Mouse (Mus musculus) heart, adult 8-10 months (tissue): ENCODE measurements around the gene Pip5k1b. TPM values are rescaled to one million over a fixed set of nuclear protein-coding genes. Genes with fewer than 3 reads are reported as not detected.

Source experiments
- DNase-seq: peaks from one replicate; pipeline ENCODE4 v3.0.0; 2022; ENCODE audit warnings: low spot score
- total RNA-seq, 4 experiments: library from RNA; stranded (reverse); gene quantifications; 2 replicates each; pipeline ENCODE4 v1.2.4; 2022

Pip5k1b gene
- total RNA-seq, 4 experiments from 2014 or later: 20.2 to 23.1 (median 21.5) TPM

DNA sequence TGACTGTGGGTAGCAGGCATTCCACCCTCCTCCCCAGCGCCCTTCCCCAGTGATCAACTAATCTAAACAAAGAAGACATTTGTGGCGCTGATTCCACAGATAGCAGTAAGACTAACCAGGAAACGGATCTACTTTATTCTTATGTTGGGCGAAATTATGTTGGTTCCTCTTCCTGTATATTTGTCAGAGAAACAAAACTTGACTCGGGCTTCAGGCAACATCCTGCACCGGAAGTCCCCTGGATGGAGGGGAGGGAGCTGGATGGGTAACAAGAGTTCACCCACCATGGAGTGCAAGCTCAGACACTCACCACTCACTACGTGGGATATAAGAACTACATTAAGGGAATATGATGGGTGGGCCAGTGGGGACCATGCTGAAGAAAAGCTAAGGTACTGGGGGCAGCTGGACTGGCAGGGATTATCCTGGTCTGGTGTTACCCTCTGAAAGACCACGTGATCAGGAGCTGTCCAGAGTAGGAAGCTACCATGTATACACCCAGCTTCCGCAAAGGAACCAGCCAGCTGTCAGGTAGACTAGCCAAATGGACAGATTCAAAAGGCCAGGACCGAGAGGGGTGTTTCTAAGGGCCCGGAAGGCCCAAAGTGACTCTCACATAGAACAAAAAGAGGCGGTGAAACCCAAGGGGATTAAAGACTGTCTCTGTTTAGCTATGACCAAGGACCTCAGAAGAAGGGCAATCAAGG, 219.1 kb downstream of the Pip5k1b start:
- DNase-seq: no peak

DNA sequence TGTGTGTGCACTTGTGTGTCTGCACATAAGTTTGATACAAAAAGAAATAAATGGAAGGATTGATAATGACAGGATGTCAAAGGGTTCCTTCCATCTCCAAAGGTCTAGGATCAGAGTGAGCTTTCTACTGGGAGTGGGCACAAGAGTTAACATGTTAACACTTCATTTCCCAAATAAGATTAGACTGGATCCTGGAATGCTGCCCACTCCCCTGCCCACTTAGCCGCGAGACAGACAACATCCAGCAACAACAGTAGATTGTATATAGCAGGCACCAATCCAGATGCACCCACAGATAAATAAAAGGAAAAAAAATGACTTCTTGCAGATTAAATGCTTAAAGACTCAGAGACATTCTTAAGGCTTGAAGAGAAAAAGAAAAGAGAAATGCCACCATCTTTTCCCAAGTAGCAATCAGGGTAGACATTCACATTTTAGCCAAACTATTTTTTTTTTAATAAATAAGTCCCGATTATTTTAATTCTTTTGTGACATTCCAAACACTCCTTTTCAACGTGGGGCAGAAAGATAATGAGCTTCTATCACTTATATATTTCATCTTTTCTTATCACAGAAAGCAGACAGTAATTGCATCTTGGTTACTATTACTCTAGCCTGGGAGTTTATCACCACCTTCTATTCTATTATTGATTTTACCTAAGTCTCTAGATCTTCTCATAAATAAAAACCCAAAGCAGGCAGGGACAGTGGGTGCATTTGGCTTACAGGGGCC, 219.9 kb downstream of the Pip5k1b start:
- DNase-seq: no peak

DNA sequence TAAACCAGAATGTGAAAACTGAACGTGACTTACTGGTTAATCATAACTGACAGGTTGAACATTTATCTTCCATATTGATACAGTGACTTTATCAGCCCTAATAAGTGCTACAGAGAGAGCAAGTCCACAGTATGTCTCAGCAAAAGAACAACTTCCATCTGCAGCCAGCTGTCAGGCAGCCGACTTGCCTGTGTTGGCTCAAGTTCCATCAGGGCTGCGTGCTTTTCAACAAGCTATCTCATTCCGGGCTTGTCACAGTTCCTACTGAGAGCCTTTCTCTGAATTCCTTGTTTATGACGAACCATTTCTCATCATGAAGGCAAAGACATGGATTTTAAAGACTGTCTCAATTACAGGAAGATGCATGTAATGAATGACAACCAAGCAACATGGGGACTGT, 222.7 kb downstream of the Pip5k1b start:
- DNase-seq: peak; percentile 46

DNA sequence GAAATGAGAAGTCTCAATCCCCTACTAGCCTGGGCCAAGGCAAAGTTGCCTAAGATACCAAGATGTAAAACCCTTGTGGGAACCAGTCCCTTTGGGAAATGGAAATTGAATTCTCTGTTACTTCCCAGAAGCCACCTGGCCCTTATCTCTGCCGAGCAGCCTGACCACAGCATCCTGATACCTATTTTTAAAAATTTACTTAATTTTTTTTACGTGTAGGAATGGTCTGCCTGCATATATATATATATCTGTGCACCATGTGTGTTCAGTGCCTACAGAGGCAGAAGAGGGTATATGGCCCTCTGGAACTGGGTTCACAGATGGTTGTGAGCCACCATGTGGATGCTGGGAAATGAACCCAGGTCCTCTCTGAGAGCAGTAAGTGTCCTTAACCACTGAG, 224.4 kb downstream of the Pip5k1b start:
- no peak for DNase-seq

DNA sequence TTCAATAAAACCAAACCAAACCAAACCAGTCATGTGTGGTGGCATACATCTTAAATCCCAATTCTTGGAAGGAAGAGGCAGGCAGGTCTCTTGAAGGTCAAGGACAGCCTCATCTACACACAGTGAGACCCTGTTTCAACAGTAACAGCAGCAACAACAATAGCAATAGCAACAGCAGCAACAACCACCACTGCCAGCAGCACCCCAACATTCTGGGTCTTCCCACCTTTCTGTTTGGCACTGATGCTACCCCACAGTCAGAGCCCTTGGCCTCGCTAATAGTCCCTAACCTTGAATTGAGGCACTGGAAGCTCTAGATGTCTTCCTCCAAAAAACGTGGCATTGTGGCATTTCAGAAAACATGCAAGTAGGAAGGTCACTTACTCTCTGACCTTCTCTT, 225.3 kb downstream of the Pip5k1b start:
- DNase-seq: no peak

DNA sequence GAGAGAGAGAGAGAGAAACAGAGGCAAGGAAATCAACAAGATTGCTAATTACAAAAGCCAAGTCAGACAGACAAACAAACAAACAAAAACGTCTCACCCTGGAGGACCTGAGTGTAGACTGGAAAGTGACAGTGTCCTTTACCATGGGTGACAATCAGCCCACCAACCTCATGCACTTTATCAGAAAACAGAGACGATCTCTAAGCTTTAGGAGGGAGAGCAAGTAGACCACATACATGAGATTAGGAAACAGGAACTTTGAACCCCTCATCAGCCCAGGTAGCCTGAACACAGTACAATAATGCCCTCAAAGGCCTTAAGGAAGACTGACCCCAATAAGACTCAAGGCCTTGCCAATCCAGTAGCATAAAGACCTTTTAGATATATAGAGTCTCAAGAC, 227.8 kb downstream of the Pip5k1b start:
- DNase-seq: no peak

DNA sequence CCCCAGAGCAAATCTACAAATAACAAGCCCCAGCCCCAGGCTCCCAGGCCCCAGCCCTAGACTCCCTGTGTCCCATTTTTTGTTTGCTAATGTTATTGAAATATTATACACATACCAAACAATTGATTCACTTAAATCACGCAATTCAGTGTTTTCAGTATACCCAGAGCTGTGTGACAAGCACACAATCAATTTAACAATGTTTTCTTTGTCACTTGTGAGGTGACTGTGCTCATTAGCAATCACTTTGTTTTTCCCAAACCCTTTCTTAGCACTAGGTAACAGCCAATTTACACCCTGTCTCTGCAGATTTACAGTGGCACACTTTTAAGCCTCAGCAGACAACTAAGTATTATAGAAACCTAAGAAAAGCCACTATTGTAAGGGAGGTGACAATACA, 228.7 kb downstream of the Pip5k1b start:
- DNase-seq: no peak

DNA sequence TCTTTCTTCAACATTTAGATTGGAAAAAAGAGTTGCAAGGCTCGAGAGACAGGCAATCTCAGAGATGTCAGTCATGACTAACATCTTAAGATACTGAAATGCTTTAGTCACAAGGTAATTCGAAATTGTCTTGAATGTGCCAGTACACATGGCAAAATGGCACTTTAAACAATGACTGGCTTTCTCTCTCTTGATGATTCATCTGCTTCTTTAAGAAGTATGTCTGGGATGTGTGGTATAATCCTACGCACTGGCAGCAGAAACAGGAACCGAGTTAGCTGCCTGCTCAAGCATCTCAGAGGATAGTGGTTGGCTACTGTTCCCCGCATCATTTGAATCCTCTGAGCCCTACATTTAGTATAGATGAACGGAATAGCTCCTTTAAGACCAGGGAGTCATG, 230.0 kb downstream of the Pip5k1b start:
- no peak for DNase-seq

DNA sequence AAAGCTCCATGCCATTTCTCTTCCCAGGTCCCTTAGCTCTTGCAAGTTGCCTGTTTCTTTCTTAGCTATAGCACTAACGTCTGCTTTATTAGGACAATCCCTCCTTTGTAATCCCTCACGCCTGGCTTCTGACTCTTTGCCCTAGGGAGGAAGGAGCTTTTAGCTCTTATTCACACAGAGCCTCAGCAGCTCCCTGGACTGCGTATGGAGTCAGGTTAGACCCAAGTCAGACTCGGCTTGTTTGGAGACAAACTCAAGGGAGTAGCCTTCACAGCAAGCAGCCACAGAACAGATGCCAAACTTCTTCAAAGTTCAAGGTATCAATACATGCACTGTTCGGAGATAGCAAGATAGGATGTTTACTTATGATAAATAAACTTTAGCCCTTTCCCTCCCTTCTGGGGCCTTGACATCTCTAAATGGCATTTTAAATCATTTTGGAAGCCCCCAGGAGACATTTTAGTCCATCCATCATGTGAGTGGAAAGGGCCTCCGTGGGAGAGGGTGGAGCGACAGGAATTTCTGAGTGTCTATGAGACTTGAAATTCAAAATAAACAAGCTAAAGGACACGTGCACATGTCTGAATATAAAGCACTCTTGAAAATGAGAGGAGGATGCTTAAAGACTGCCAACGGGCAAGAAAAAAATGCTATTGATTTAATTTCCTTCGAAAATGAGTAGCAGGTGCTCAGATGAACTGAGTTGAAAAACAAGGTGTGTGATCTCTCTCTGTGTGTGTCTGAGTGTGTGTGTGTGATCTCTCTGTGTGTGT, 231.6 kb downstream of the Pip5k1b start:
- DNase-seq: no peak

DNA sequence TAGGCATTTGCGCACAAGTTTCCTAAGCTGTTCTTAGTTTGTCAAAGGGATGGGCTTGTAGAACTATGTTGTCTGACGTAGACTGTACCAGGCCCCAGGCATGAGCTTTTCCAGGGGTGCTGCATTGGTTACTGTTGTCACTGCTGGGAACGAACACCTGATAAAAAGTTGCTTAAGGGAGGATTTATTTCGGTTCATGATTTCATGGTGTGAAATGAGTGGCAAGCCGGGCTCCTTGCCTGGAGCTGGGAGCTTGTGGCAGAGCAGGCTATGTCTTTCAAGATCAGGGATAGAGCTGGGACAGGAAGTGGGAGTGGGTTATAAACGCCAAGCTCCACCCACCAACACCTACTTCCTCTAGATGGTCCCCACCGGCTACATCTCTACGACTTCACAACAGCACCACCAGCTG, 233.8 kb downstream of the Pip5k1b start:
- DNase-seq: peak; percentile 36

DNA sequence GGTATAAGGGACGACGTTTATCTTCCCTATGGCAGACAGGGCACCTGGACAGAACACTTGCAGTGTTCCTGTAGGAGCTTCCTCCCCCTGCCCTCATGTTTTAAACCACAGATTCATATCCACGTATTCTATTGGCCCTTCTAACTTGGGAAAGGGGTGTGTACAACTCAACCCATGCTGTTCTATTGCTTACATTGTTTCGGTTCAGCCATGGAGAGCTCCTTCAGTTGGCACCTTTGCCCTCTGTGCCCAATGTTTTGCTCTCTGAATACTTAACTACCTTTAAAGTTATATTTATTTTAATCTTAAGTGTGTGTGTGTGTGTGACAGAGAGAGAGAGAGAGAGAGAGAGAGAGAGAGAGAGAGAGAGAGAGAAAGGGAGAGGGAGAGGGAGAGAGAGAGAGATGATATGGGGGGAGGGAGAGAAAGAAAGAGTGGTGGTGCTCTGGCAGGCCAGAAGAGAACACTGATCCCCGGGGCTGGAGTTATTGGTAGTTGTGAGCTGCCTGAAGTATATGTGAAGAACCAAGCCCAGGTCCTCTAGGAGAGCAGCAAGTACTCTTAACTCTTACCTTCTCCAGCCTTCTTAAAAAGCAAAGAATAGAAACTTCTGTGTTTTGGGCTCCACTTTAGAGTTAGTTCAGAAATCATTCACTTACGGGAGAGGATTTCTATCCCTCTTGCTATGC, 234.3 kb downstream of the Pip5k1b start:
- DNase-seq: no peak

DNA sequence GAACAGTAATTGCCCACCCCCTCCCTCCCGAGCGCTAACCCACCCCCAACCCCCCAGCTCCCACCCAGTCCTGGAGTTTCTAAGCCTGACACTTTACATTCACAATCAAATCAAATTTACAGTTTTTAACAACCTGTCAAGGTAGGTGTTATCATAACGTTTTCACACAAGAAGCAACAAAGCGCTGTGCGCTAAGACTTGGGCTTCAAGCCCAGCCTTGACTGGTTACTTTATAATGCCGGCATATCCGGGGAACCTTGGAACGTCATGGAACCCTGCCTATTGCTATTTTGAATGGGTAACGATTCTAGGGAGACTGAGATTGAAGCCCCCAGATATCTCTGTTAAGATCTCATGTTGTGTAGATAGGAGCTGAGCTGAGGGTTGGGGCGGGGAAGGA, 237.5 kb downstream of the Pip5k1b start:
- no peak for DNase-seq

DNA sequence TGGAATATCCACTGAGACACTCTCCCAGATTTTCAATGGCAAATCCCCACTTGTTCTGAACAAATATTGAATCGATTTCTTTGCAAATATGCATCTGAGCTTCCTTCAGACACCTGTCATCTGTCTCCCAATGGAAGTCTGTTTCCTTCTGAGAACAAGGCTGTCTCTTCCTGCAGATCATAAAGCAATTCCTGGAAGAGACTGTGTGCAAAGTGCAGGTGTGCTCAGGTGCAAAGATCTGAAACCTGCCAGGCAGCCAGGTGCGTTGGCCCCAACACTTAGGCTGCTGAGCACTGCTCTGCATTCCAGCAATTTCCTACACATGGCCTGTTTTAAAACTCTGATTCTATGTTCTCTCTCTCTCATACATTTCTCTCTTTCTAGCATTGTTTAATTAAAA, 237.9 kb downstream of the Pip5k1b start:
- no peak for DNase-seq

DNA sequence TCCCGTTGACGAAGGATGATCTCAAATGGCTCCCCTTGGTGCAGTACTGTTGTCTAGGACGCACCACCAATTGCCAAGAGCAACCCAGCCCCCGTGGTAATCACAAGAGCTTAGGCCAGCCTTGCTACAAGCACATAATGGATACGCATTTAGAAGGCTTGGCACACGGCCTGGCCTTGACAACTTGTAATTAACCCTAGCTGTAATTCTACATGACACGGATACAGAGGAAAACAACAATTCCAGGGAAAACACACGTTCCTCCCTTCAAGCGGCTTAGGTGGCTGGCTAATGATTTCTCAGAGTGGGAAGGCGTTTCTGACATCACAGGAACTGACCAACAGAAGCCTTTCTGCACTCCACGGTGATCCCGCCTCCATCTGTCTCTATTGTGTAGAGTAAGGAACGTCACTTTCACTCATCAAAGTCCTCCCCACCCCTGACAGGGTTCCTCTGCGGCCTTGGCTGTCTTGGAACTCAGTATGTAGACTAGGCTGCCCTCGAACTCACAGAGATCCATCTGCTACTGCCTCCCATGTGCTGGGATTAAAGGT, 238.6 kb downstream of the Pip5k1b start:
- DNase-seq: no peak

DNA sequence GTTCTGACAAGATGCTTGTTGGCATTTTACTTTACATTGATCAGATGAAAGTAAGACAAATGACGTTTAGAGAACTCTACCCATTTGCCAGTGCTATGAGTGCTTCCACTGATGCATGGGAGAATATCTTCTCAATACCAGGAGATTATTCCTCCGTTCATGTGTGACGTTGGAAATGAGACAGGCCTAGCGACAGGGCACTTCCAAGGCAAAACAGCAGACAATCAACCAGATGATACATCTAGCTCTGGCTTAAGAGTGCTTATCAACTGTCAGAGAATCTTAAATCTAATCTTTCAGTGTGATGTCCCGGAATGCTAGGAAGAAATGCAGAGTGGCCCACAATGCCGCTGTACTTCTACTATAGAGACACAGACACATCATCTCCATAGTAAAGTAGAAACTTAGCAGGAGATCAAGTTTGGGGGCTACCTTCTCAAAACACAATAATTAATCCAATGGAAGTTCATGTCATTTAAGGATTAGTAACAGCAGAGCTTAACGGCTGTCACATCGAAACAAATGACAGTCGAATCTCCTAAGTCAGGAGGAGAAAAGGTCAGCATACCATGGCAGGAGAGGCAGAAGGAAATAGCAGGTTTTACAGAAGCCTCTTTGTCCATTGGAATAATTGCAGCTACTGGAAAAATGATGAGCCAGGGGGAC, 239.5 kb downstream of the Pip5k1b start:
- DNase-seq: no peak

DNA sequence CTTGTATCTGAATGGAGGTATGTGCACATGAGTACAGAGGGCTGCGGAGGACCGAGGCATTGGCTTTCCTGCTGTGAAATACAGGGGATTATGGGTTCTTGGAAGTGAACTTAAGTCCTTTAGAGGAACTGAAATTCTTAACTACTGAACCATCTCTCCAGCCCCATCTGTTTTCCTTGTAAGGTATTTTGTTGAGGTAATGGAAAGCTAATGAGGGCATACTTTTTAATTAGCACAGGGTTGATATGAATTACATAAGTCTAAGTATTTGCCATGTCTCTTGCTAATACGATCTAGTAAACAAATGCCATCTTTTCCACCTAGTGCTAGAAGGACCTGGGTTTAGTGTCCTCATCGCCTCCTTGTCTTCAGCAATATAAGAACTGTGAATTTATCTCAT, 240.4 kb downstream of the Pip5k1b start:
- no peak for DNase-seq

DNA sequence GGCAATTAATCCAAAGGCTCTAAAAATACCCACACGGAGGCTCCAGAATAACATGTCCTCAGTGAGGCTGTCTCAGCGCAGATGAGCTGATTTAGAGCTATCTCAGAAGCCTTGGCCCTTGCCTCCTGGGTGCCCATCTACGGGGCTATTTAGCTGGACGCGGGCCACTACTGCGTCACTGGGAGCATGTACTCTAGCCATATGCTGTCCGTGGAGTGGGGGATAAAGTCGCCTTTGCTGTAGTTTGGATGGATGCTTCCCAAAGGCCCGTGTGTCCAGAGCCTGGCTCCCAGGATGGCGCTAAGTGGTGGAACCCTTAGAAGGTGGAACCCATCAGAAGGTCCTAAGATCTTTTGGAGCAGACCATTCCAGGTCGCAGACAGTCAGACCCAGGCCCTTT, 241.0 kb downstream of the Pip5k1b start:
- DNase-seq: no peak

DNA sequence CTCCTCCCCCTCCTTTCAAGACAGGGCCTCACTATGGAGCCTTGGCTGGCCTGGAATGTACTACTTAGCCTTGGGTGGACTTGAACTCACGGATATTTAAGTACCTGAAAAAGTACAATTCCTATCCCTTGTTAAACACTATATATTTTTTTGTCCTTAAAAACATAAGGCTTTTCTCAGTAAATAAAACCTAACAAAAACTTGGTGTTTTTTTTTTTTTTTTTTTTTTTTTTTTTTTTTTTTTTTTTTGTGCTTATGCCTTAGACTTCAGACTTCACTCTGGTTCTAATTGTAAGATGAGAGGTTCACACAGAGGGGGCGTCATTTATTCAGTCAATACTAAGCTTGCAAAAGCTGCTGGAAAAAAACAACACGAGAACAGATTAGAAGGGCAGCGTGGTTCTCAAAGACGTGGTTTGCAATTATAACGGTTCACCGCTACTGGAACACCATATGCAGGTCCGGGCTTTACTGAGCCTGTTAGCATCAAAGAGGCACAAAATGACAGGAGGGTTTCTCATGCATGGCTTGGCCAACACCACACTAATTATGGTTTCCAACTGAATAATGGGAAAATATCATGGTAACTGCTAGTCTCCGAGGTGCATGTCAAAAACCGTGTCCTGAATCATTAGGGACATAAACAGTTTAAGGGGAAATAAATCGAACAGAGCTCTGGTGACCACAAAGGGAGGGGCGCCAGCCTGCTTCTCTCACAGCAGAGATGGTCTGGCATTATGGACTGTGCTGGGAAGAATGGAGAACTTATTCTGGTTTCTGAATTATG, 242.9 kb downstream of the Pip5k1b start:
- DNase-seq: no peak

DNA sequence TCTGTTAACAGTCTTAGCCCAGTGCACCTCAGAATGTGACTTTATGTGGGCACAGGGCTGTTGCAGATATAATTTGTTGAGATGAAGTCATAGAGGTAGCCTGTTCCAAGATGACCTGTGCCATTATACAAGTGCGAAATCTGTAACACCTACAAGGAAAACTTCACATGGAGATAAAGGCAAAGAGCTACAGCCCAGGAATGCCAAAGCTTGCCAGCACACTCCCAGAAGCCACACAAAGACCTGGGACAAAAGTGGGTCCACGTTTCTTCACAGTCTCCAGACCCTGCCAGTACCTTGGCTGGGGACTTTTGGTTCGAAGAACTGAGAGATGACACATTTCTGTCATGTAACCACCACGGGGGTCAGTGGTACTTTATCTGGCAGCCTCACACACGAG, 243.6 kb downstream of the Pip5k1b start:
- no peak for DNase-seq

DNA sequence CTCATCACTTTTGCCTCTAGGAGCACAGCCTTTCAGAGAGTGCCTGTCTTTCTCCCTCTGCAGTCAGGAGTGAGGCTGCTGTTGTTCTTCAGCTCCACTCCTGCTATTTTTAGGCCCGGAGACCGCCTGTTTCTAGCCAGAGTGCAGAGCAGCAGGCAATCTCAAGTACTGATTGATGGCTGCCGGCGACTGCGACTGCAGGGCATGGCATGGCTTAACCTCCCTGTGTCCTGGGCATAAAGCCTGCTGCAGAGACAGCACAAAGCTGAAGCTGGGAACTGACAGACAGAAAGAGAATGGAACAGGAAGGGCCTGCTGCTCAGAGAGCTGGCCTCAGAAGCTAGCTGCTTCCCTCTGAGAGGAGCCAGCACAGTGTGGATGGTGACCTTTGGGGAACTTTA, 247.4 kb downstream of the Pip5k1b start:
- DNase-seq: peak; percentile 64
